Mouse (Mus musculus) ZHBTc4 (cell line): ENCODE results near the gene Morn2.

ENCODE experiments used
- DNase-seq: peaks from one replicate; pipeline ENCODE4 v3.0.0-alpha.2; 2011; ENCODE audit warnings: low read depth, low spot score

Gene Morn2

GRCm38 (mm10) chr17:80323658-80324057 lies 33.7 kb downstream of the Morn2 start:
- no peak for DNase-seq

GRCm38 (mm10) chr17:80324521-80324920 lies 34.5 kb downstream of the Morn2 start:
- DNase-seq: no peak

DNA sequence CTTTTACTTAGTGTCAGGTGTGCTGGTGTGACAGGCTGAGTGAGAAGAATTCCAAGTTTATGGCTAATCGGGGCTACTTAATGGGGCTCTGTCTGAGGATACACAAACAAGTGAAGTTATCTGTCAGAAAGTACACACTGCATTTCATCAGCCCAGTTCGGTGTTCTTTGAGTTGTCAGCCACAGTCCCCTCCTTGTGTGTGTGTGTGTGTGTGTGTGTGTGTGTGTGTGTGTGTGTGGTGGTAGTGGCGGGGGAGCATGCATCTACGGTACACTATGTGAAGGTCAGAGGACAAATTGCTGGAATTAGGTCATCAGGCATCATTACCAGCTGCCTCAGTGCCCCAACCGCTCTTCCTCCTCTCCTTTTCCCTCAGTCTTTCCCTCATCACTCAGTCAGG lies 35.5 kb downstream of the Morn2 start:
- DNase-seq: no peak

DNA sequence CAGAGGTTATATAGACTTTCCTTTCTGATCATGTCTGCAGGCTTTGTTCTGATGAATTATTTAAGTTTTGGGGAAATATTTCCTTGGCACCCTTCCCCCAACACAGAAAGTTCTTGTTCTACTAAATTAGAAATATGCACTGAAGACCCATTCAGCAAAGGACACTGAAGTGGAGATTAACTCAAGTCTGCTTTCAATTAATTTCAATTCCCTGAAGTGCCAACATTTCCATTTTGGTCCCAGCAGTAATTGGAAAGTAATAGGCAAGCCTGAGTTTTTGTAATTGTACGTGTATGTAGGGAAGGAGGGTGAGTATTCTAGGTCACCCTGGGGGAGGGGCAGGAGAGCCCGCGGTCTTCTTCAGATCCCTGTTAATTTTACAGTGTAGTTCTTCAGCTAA lies 36.4 kb downstream of the Morn2 start:
- no peak for DNase-seq

- DNase-seq: peak; percentile 11
These were observed 42.4 kb downstream of the Morn2 start for GRCm38 (mm10) chr17:80332386-80332785.

DNA sequence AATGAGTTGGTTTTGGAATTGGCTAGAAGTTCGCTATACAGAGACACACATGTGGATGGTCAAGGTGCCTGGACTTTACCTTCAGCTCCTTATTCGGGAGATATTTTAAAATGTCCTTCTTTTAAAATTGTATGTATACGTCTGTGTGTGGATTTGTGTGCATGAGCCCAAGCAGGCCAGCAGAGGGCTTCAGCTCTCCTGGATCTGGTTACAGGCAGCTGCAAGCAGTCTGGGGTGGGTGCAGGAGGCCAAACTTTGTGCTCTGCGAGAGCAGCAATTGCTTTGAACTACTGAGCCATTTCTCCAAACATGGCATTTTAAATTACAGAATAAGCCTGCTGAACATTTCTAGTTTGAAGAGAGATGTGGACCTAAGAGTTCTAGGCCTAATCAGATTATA lies 55.3 kb downstream of the Morn2 start:
- peak; percentile 57 for DNase-seq

- no peak for DNase-seq
These were observed 56.7 kb downstream of the Morn2 start for GRCm38 (mm10) chr17:80346591-80347125.
